Mouse (Mus musculus) gastrocnemius, adult 8-10 months (tissue): ENCODE data around the gene Cpeb4. TPM values are rescaled to one million over a fixed set of nuclear protein-coding genes. Genes with fewer than 3 reads are reported as not detected.

Source experiments
- DNase-seq, 2 experiments: peaks; one replicate each; pipeline ENCODE4 v3.0.0; 2022; ENCODE audit warnings: low spot score in 2 of 2
- total RNA-seq, 4 experiments: library from RNA; stranded (reverse); gene quantifications; 2 replicates each; pipeline ENCODE4 v1.2.4; 2022

Cpeb4 gene
- total RNA-seq, 4 experiments from 2014 or later: 81.9 to 144 (median 103) TPM

GRCm38 (mm10) chr11:31896065-31896792 lies 24.2 kb downstream of the Cpeb4 start:
- no peak for DNase-seq

- DNase-seq: no peak
Observed at GRCm38 (mm10) chr11:31896905-31897304, 24.9 kb downstream of the Cpeb4 start.

DNA sequence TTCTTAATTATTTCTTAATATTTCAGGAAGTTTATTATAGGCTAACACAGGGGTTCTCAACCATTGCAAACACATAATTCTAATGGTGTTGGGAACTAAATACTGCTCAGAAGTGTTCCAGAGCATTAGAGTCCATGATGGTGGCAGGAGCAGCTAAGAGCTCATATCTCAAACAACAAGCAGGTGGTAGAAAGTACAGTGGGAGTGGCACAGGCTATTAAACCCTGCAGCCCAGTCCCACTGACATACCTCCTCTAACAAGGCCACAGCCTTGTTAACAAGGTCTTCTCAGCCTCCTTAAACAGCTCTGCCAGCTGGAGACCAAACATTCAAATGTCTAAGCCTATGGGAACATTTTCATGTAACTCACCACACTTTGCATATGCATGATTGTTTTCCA lies 27.2 kb downstream of the Cpeb4 start:
- DNase-seq: no peak

- DNase-seq: no peak
Observed at GRCm38 (mm10) chr11:31900736-31901135, 28.7 kb downstream of the Cpeb4 start.

- DNase-seq: no peak
Observed at GRCm38 (mm10) chr11:31902251-31903001, 30.4 kb downstream of the Cpeb4 start.

DNA sequence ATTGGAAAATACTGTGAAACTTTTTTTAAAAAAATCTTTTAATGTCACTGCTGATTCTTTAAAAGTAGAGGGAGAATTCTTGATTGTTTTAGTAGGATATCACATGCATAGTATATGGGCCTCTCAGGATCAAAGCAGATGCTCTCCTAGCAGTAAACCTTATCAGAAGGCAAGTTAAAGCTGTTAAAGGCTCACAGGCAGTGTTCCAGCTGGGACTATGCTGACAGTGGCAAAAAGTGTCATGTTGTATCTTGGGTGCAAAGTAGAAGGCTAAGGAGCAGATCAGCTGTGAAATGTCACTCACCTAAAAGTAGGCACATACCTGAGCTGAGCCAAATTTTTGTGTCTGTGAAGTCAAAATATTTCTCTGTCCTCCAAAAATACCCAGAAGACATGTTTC lies 34.5 kb downstream of the Cpeb4 start:
- peak; percentile 25 to 39 for DNase-seq

DNA sequence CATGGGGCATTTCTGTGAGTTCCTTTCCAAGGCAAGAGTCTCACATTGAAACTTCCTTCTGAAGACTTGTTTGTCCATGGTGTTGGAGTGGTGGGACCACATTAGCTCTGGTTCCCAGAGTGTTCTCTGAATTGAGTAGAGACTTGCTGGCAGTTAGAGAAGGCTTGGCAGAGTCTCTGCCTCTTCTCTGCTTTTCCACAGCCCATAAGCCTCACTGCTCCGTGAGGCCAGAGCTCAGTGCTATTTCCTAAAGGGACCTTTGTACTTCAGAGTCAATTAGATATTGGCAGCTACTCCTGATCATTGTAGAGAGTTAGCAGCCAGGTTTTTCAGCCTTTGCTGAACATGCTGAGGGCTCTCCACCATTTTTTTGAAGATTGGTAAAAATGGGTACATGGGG lies 35.6 kb downstream of the Cpeb4 start:
- DNase-seq: no peak

- no peak for DNase-seq
Observed at GRCm38 (mm10) chr11:31912958-31913357, 40.9 kb downstream of the Cpeb4 start.

GRCm38 (mm10) chr11:31917769-31918168 lies 45.8 kb downstream of the Cpeb4 start:
- DNase-seq: no peak

DNA sequence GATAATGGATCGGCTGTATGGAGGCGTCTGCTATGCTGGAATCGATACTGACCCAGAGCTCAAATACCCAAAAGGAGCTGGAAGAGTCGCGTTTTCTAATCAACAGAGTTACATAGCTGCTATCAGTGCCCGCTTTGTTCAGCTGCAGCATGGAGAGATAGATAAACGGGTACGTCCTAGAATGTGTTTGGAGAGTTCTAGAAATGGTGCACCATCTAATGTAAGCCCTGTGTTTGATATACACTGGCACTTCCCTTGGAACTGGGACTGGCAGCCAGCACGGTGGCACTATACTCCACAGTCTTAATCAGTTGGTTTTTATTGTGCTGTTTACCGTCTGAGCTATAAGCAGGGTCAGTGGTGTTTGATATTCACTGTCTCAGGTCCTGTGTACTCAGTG lies 58.0 kb downstream of the Cpeb4 start:
- DNase-seq: no peak

DNA sequence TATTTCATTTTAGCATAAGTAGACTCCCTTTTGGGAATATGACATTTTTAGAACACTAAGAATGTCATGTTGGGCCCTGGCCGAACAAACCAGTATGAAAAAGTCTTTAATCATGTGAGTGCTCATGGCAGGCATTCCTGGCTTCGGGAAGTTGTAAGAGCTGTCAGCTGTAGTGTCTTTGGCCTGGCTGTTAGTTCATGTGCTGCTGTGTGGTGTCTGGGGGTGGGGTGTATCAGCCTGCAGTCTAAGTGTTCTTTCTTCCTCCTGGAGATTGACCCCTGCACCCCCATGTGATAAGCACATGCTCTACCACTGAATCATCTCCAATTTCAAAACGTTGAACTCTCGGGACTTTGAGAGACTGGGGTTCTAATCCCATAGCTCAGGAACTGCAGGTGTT lies 63.6 kb downstream of the Cpeb4 start:
- DNase-seq: no peak

DNA sequence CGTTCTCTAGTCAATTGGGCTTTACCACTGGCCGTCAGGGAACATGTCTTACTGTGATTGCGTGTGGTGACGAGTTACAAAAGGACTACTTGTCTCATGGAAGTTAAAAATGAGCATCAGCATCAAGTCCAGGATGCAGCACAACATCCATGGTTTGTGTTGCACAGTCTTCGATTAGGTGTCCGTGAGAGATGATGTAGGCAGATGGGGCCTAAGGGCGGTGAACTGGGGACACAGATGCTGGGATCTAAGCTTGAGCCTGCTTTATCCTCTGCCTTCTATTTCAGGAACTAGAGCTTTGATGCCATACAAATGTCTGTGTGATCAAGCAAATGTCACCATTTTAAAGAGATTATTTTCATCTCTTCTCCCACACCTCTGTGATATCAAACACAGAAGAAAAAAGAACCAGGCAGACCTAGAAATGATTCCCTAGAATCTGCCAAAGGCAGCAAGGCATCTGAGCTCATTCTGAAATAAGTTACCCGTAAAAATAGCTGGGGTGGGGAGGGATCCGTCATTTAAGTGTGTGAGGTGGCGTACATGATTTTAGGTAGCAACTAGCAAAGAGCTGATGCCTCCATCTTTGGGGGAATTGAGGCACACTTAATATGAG lies 65.0 kb downstream of the Cpeb4 start:
- DNase-seq: no peak

- no peak for DNase-seq
Observed at GRCm38 (mm10) chr11:31940898-31941639, 69.1 kb downstream of the Cpeb4 start.

- DNase-seq: no peak
Observed at GRCm38 (mm10) chr11:31941640-31942638, 69.9 kb downstream of the Cpeb4 start.

DNA sequence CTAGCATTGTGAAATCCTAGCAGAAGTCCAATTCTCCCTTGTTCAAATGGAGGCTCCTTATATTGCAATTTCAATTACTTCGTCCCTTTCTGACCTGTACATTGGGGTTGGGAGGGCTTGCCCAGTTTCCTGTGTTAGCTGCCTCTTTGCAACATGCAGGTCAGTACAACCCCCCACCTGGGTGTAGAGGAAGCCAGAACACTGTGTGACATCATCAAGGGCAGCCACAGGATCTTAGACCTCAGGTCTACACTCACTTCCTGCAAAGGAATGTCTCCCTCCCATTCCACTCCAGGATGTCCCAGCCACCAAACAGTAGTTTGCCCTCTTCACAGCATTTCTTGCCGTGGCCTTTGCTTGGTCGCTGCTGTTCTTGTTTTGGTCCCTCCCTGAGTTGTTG lies 73.5 kb downstream of the Cpeb4 start:
- DNase-seq: no peak

GRCm38 (mm10) chr11:31948462-31949330 lies 76.7 kb downstream of the Cpeb4 start:
- no peak for DNase-seq

DNA sequence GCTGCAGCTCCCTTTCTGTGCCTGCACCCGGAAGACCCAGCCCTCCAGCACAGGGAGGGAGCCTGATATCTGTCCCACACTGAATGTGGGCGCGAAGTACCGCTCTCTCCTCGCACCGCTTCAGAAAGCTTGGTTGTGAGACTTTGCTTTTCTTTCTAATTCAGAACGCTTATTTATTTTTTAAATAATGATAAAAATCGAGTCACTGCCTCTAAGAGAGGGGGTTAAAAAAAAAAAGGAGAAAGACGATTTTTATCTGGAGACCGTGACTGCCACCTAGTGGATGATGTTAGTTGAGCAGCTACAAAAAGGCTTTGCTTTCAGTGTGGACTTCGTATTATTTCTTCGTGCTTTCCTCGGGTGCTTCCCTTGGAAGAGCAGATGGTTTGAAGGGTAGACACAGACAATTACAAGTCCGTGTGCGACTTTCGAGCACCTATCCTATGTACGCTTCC lies 77.3 kb downstream of the Cpeb4 start:
- no peak for DNase-seq

DNA sequence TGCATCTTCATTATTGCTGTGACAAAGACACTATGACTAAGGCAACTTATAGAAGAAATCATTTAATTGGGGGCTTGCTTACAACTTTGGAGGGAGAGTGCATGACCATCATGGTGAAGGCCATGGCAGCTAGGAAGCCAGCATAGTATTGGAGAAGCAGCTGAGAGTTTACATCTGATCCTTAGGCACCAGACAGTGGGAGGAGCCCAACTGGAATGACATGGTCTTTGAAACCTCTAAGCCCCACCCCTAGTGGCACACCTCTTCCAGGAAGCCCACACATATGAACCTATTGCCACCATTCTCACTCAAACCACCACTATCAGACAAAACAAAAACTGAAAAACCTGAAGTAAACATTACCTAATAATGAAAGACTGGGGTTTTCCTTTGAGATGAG lies 88.1 kb downstream of the Cpeb4 start:
- no peak for DNase-seq

GRCm38 (mm10) chr11:31963993-31964392 lies 92.0 kb downstream of the Cpeb4 start:
- no peak for DNase-seq
